Mouse (Mus musculus) thymus, adult 2 months (tissue): ENCODE data around the gene Rnase4.

ENCODE experiments used
- CTCF ChIP-seq: fragments of 200-500 bp; IDR thresholded peaks from 2 replicates; pipeline ENCODE4 v1.5.1; 2012; ENCODE audit warnings: mild to moderate bottlenecking, control low read depth, low read length, moderate library complexity, borderline replicate concordance; ENCODE audit not compliant: control insufficient read depth, poor library complexity, insufficient read depth; ENCODE audit errors: extremely low read depth
- POLR2A ChIP-seq: fragments of 200-500 bp; IDR thresholded peaks from 2 replicates; pipeline ENCODE4 v1.6.1; 2012; ENCODE audit warnings: mild to moderate bottlenecking, low read length, control low read depth, moderate library complexity; ENCODE audit not compliant: control insufficient read depth, poor library complexity, insufficient read depth; ENCODE audit errors: extremely low read depth

DNA sequence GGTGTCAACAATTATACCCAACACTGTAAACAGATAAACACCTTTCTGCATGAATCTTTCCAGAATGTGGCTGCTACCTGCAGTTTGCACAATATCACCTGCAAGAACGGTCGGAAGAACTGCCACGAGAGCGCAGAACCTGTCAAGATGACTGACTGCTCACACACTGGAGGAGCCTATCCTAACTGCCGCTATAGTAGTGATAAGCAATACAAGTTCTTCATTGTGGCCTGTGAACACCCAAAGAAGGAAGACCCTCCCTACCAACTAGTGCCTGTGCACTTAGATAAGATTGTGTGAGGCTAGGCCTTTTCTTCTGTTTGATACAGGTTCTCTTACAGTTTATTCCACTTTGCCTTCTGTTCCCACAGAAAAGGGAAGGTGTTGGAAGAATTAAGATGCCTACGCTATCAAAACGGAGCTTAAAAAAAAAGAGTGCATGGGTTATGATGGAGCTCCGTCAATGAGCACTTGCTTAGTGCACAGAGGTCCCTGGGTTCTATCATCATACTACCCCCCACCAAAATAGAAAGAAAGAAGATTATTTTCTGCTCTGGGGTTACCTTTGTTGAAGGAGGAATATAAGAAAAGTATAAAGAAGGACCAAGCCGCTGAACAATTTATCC is 39.6 kb downstream of the Rnase4 start:
- TF ChIP-seq POLR2A (no peak), CTCF (no peak)
